Mouse (Mus musculus): ENCODE results near the gene Rbm45. TPM values are rescaled to one million over a fixed set of nuclear protein-coding genes. Genes with fewer than 3 reads are reported as not detected.

Rbm45 gene
- polyA plus RNA-seq, 1 experiment from 2014 or later = 13.5 TPM

DNA sequence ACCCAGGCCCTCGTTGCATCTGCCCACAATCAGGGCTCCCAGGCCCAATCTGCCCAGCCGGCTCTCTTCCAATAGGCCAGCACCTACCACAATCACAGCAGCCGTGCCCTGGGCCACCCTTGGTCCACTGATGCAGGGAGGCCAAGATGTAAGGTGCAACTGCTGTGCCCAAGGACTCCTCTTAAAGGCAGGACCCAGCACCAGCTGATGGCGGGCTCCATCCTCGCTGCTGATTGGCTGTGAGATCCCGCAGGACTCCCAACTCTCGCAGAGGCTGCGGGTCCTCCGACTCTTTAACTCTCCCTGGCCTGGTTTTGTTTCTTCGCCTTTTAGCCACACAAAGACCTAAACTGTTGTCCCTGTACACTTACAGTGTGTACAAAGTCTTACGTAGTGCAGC is 9.6 kb upstream of the Rbm45 start, which contains the start of gene Cyct:
Cyct (minus strand) TSS at position 225 of the 400 bp plus-strand sequence.
- no peaks in the 10 kb centered on the region for H3K36me3 ChIP-seq (replicated peaks)
- no peaks in the 10 kb centered on the region for H3K4me1 ChIP-seq
- WGBS = 83% methylated on average over 11 of the region's 11 CpGs
- no peak within 1 kb of the TSS for H3K4me3 ChIP-seq (replicated peaks)
- H3K9me3 ChIP-seq = no peaks in the 10 kb centered on the region
- no peaks in the 10 kb centered on the region for H3K27me3 ChIP-seq
- no peak within 1 kb of the TSS for H3K4me2 ChIP-seq
- no peak within 1 kb of the TSS for H3K9ac ChIP-seq
- ATAC-seq (ENCODE audit: low FRiP score) = no peak
- H3K27ac ChIP-seq = no peak within 1 kb of the TSS

DNA sequence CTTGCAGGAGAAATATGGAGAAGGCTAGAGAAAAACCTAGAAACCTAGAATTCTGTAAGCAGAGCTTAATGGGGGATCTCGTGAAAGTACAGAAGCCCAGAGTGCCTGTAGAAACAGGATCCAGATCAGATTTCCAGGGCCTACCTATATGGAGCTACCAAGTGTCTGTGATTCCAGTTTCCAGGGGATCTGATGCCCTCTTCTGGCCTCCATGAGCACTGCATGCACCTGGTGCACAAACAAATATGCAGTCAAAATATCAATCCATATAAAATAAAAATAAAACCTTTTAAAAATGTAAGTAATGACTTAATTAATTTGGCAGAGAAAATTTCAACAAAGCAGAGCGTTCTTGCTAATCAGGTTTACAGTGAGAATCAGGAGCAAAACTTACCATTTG is 7.7 kb upstream of the Rbm45 start:
- Histone ChIP-seq H3K36me3 (replicated peaks) (no peaks in the 10 kb centered on the region), H3K27ac (no peak overlapping the region), H3K4me2 (no peak overlapping the region), H3K4me3 (replicated peaks) (no peak overlapping the region), H3K9me3 (no peaks in the 10 kb centered on the region), H3K9ac (no peak overlapping the region), H3K27me3 (no peaks in the 10 kb centered on the region), H3K4me1 (no peaks in the 10 kb centered on the region)
- WGBS = 55% methylated on average over 2 of the region's 2 CpGs
- ATAC-seq (ENCODE audit: low FRiP score) = no peak

DNA sequence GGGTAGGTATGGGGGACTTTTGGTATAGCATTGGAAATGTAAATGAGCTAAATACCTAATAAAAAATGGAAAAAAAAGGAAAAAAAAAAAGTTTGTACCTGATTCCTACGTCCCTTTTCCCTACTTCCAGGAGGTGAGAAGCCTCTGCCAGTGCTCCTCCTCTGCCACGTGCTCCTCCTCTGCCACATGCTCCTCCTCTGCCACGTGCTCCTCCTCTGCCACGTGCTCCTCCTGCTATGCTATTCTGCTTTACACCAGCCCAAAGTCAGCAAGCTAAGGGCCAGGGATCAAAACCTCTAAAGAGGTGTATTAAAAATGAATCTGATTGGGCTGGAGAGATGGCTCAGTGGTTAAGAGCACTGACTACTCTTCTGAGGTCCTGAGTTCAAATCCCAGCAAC is 4.0 kb upstream of the Rbm45 start:
- no peak overlapping the region for H3K9ac ChIP-seq
- no peak overlapping the region for H3K4me3 ChIP-seq (replicated peaks)
- no peak overlapping the region for H3K27ac ChIP-seq
- WGBS = 78% methylated on average over 4 of the region's 4 CpGs
- H3K36me3 ChIP-seq (replicated peaks) = no peaks in the 10 kb centered on the region
- H3K27me3 ChIP-seq = no peaks in the 10 kb centered on the region
- no peak overlapping the region for H3K4me2 ChIP-seq
- no peaks in the 10 kb centered on the region for H3K9me3 ChIP-seq
- ATAC-seq (ENCODE audit: low FRiP score) = no peak
- peaks cover 4% of the 10 kb centered on the region for H3K4me1 ChIP-seq

DNA sequence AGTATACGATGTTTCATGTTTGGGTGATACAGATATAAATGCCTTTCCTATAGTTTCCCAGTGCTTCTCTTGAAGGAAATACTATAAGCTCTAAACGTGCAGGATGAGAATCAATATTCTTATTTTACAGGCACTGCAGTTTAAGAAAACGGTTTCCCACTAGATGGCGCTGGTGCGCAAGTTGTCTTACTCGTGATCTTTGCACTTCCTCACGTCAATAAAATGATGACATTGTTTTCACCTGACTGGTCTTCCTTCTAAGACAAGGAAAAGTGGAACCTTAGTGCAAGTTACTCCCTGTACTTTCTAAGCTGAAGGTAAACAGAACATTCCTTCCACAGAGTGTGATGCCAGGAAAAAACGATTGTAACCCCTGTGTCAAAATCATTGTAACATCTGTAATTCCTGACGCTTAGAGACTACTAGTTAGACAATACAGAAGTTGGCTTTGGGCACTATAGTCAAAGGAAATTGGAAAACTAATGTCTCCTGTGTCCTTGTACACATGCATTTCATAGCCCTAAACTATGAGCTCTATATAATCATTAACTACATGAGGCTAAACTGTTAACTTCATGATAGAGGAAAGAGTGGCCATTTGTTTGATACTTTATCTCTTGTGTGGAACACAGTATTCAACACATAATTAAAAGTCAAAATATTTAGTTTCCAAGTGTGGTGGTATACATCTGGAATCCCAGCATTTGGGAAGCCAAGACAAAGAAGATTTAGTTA is 2.4 kb upstream of the Rbm45 start:
- Histone ChIP-seq H3K4me2 (no peak overlapping the region), H3K4me3 (replicated peaks) (no peak overlapping the region), H3K9ac (no peak overlapping the region), H3K36me3 (replicated peaks) (peaks cover 9% of the 10 kb centered on the region), H3K27ac (no peak overlapping the region), H3K27me3 (no peaks in the 10 kb centered on the region), H3K9me3 (no peaks in the 10 kb centered on the region), H3K4me1 (peaks cover 12% of the 10 kb centered on the region)
- no peak for ATAC-seq (ENCODE audit: low FRiP score)
- 19% methylated on average over 9 of the region's 9 CpGs for WGBS

DNA sequence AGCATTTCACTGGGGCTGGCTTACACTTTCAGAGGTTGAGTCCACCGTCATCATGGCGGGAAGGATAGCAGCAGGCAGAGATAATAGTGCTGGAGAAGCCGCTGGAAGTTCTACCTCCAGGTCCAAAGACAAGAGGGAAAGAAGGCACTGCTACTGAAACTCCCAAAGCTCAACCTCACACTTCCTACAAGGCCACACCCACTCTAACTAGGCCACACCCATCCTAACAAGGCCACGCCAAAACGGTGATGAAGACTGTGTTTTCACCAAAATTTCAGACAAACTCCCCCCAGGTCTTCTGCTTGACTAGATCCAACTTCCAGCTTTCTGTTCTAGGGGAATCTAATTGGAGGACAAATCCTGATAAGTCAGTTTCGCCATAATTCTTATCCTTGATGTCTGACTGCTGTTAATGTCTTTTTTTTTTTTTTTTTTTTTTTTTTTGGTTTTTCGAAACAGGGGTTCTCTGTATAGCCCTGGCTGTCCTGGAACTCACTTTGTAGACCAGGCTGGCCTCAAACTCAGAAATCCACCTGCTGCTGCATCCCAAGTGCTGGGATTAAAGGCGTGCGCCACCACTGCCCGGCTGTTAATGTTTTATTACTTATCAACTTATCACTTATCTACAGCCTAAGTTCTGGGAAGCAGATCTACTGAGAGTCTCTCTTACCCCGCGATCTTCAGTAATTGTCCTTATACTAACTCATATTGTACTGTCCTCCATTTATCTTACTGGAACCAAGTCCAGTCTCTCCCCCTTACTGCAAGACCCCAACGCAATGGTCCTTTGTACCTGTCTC is 723 bp upstream of the Rbm45 start:
- H3K9me3 ChIP-seq = no peaks in the 10 kb centered on the region
- H3K4me3 ChIP-seq (replicated peaks) = no peak overlapping the region
- H3K4me1 ChIP-seq = peaks cover 12% of the 10 kb centered on the region
- H3K36me3 ChIP-seq (replicated peaks) = peaks cover 24% of the 10 kb centered on the region
- H3K27me3 ChIP-seq = no peaks in the 10 kb centered on the region
- H3K9ac ChIP-seq = no peak overlapping the region
- ATAC-seq (ENCODE audit: low FRiP score) = peak; percentile 9; the same call in 1 of the 2 replicates
- 75% methylated on average over 13 of the region's 13 CpGs for WGBS
- no peak overlapping the region for H3K27ac ChIP-seq
- H3K4me2 ChIP-seq = no peak overlapping the region

GRCm38 (mm10) chr2:76370656-76370922 is 805 bp downstream of the Rbm45 start:
- H3K9ac ChIP-seq = peak overlapping the region; percentile 91
- no peak overlapping the region for H3K27ac ChIP-seq
- H3K4me1 ChIP-seq = peaks cover 12% of the 10 kb centered on the region
- no peaks in the 10 kb centered on the region for H3K27me3 ChIP-seq
- peak overlapping the region; percentile 91 for H3K4me2 ChIP-seq
- WGBS = 3% methylated on average over 7 of the region's 7 CpGs
- peaks cover 38% of the 10 kb centered on the region for H3K36me3 ChIP-seq (replicated peaks)
- H3K4me3 ChIP-seq (replicated peaks) = peak overlapping the region; percentile 95
- ATAC-seq (ENCODE audit: low FRiP score) = no peak
- no peaks in the 10 kb centered on the region for H3K9me3 ChIP-seq

DNA sequence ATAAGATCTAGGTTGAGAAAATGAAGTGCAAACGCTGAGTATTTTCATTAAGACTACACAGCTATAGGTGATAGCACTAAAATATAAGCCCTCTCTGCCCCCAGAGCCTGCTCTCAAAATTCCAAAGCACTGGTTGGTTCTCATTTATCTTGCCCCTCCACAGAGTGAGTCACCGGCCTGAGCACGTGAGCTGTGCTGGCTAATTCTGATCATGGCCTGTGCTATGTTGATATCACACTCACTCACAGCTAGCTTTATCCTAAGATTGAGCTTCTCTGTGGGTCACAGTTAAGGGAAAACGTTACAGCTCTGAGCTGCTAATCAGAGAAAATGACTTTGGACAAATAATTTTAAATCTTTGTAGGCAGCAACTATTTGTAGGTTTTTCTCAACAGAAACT is 2.5 kb downstream of the Rbm45 start:
- 89% methylated on average over 4 of the region's 4 CpGs for WGBS
- ATAC-seq (ENCODE audit: low FRiP score) = no peak
- peaks cover 44% of the 10 kb centered on the region for H3K36me3 ChIP-seq (replicated peaks)

GRCm38 (mm10) chr2:76374544-76375206 is 4.9 kb downstream of the Rbm45 start:
- H3K27me3 ChIP-seq = no peaks in the 10 kb centered on the region
- ATAC-seq (ENCODE audit: low FRiP score) = no peak
- H3K4me2 ChIP-seq = no peak overlapping the region
- H3K4me1 ChIP-seq = peaks cover 12% of the 10 kb centered on the region
- H3K9ac ChIP-seq = no peak overlapping the region
- peaks cover 66% of the 10 kb centered on the region for H3K36me3 ChIP-seq (replicated peaks)
- no peak overlapping the region for H3K27ac ChIP-seq
- H3K4me3 ChIP-seq (replicated peaks) = no peak overlapping the region
- 93% methylated on average over 6 of the region's 6 CpGs for WGBS
- no peaks in the 10 kb centered on the region for H3K9me3 ChIP-seq

More for the DNA sequence above, 2.5 kb downstream of the Rbm45 start:
- no peak overlapping the region for H3K4me2 ChIP-seq
- H3K27me3 ChIP-seq = no peaks in the 10 kb centered on the region
- H3K4me1 ChIP-seq = peaks cover 12% of the 10 kb centered on the region
- H3K27ac ChIP-seq = no peak overlapping the region
- no peak overlapping the region for H3K4me3 ChIP-seq (replicated peaks)
- no peaks in the 10 kb centered on the region for H3K9me3 ChIP-seq
- H3K9ac ChIP-seq = no peak overlapping the region

DNA sequence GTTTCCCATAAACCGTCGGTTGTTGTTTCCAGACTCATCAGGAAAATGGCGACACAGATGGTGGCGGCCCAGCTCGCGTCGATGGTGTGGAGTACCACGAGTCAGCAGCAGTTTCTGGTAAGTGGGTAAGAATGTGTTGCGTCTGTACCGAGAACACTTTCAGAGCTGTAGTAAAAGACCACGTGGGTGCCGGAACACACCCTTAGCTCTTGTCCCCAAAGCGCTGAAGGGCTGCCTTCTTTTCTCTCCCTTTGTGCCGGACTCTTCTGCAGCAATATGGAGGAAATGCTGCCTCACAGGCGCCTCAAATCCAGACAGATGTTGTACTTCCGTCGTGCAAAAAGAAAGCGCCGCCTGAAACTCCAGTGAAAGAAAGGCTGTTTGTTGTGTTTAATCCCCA is 8.9 kb downstream of the Rbm45 start:
- Histone ChIP-seq H3K9ac (no peak overlapping the region), H3K9me3 (no peaks in the 10 kb centered on the region), H3K4me1 (no peaks in the 10 kb centered on the region), H3K27ac (no peak overlapping the region), H3K4me3 (replicated peaks) (no peak overlapping the region), H3K27me3 (no peaks in the 10 kb centered on the region), H3K36me3 (replicated peaks) (peaks cover 79% of the 10 kb centered on the region), H3K4me2 (no peak overlapping the region)
- ATAC-seq (ENCODE audit: low FRiP score) = no peak
- WGBS = 94% methylated on average over 19 of the region's 19 CpGs

- peaks cover 32% of the 10 kb centered on the region for H3K36me3 ChIP-seq (replicated peaks)
- no peak overlapping the region for H3K9ac ChIP-seq
- H3K27ac ChIP-seq = no peak overlapping the region
- no peak for ATAC-seq (ENCODE audit: low FRiP score)
- H3K4me2 ChIP-seq = no peak overlapping the region
- no peak overlapping the region for H3K4me3 ChIP-seq (replicated peaks)
- H3K27me3 ChIP-seq = no peaks in the 10 kb centered on the region
- H3K9me3 ChIP-seq = no peaks in the 10 kb centered on the region
- no peaks in the 10 kb centered on the region; the same call in 1 of the 2 replicates for H3K4me1 ChIP-seq
Measured at GRCm38 (mm10) chr2:76386531-76386930, 16.7 kb downstream of the Rbm45 start.

- no peak for ATAC-seq (ENCODE audit: low FRiP score)
Measured at GRCm38 (mm10) chr2:76400178-76400577, 30.4 kb downstream of the Rbm45 start.

DNA sequence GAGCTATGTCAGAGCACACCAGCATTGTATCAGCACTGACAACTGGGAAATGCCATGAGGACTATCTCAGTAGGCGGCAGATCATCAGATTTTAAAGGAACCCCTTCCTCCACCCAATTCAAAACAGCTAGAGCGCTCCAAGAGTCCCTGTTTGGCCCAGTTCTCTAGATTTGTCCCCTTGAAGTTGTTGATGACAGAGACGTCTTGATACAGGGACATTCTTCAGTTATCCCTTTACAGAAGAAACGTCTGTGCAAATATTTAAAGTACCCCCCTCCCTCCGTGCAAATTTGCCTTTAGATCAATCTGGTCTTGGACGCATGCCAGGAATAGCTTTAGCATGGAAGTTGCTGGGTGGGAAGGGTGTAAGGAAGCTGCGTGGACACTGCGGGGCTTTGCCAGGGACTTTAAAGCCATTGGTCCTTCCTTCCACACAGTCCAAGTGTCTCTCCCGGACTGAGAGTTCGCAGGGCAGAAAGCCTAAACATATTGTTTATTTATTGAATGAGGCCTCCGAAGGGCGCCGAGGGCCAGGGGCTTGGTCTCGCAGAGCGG is 35.9 kb downstream of the Rbm45 start:
- H3K9me3 ChIP-seq = no peaks in the 10 kb centered on the region
- H3K4me3 ChIP-seq (replicated peaks) = peak overlapping the region; percentile 89
- WGBS = 3% methylated on average over 15 of the region's 15 CpGs
- H3K27ac ChIP-seq = peak overlapping the region; percentile 42; the same call in 1 of the 2 replicates
- H3K9ac ChIP-seq = peak overlapping the region; percentile 80
- peaks cover 28% of the 10 kb centered on the region for H3K27me3 ChIP-seq
- ATAC-seq (ENCODE audit: low FRiP score) = no peak; the same call in 1 of the 2 replicates
- H3K36me3 ChIP-seq (replicated peaks) = no peaks in the 10 kb centered on the region
- peaks cover 14% of the 10 kb centered on the region for H3K4me1 ChIP-seq
- peak overlapping the region; percentile 83 for H3K4me2 ChIP-seq

More at GRCm38 (mm10) chr2:76400178-76400577, 30.4 kb downstream of the Rbm45 start:
- no peaks in the 10 kb centered on the region for H3K36me3 ChIP-seq (replicated peaks)
- H3K4me3 ChIP-seq (replicated peaks) = no peak overlapping the region
- H3K27ac ChIP-seq = no peak overlapping the region
- H3K9me3 ChIP-seq = no peaks in the 10 kb centered on the region
- peaks cover 4% of the 10 kb centered on the region; the same call in 1 of the 2 replicates for H3K4me1 ChIP-seq
- no peak overlapping the region for H3K4me2 ChIP-seq
- no peak overlapping the region for H3K9ac ChIP-seq
- peaks cover 21% of the 10 kb centered on the region for H3K27me3 ChIP-seq
